Mouse (Mus musculus): ENCODE results near the gene Slc25a22. TPM values are rescaled to one million over a fixed set of nuclear protein-coding genes. Genes with fewer than 3 reads are reported as not detected.

The Slc25a22 gene
- total RNA-seq, 2 experiments from 2014 or later: 270 to 289 TPM

GRCm38 (mm10) chr7:141474160-141474559 is 36.5 kb upstream of the Slc25a22 start:
- DNase-seq (ENCODE audit: low spot score in 2 of 2): no peak
- intact Hi-C loops (cut with DNase I): no loop called here

GRCm38 (mm10) chr7:141472763-141473162 is 35.1 kb upstream of the Slc25a22 start:
- no peak for DNase-seq (ENCODE audit: low spot score in 2 of 2)
- intact Hi-C loops (cut with DNase I): no loop called here

- intact Hi-C loops (cut with DNase I): no loop called here
- DNase-seq (ENCODE audit: low spot score in 2 of 2): no peak
These were observed 34.5 kb upstream of the Slc25a22 start for GRCm38 (mm10) chr7:141472226-141472625.

GRCm38 (mm10) chr7:141471236-141471635 is 33.5 kb upstream of the Slc25a22 start:
- intact Hi-C loops (cut with DNase I): no loop called here
- no peak for DNase-seq (ENCODE audit: low spot score in 2 of 2)

GRCm38 (mm10) chr7:141470637-141470944 is 32.9 kb upstream of the Slc25a22 start:
- intact Hi-C loops (cut with DNase I): no loop called here
- no peak for DNase-seq (ENCODE audit: low spot score in 2 of 2)

GRCm38 (mm10) chr7:141469901-141470636 is 32.4 kb upstream of the Slc25a22 start:
- intact Hi-C loops (cut with DNase I): no loop called here
- no peak for DNase-seq (ENCODE audit: low spot score in 2 of 2)

- intact Hi-C loops (cut with DNase I): no loop called here
- no peak for DNase-seq (ENCODE audit: low spot score in 2 of 2)
These were observed 31.7 kb upstream of the Slc25a22 start for GRCm38 (mm10) chr7:141469352-141469751.

- intact Hi-C loops (cut with DNase I): no loop called here
- DNase-seq (ENCODE audit: low spot score in 2 of 2): peak; percentile 50 to 58
These were observed 31.0 kb upstream of the Slc25a22 start for GRCm38 (mm10) chr7:141468522-141469211.

GRCm38 (mm10) chr7:141468164-141468521 is 30.5 kb upstream of the Slc25a22 start:
- intact Hi-C loops (cut with DNase I): no loop called here
- DNase-seq (ENCODE audit: low spot score in 2 of 2): no peak

- peak; percentile 70 to 74 for DNase-seq (ENCODE audit: low spot score in 2 of 2)
- intact Hi-C loops (cut with DNase I): no loop called here
These were observed 29.7 kb upstream of the Slc25a22 start, which contains the start of gene Cd151 for GRCm38 (mm10) chr7:141467230-141468030. Gene Cd151, plus strand, starts transcription at chr7:141467392.

- no peak for DNase-seq (ENCODE audit: low spot score in 2 of 2)
- intact Hi-C loops (cut with DNase I): no loop called here
These were observed 29.0 kb upstream of the Slc25a22 start for GRCm38 (mm10) chr7:141466607-141467148.

GRCm38 (mm10) chr7:141466045-141466394 is 28.3 kb upstream of the Slc25a22 start:
- intact Hi-C loops (cut with DNase I): no loop called here
- no peak for DNase-seq (ENCODE audit: low spot score in 2 of 2)

- no peak for DNase-seq (ENCODE audit: low spot score in 2 of 2)
- intact Hi-C loops (cut with DNase I): no loop called here
These were observed 27.8 kb upstream of the Slc25a22 start for GRCm38 (mm10) chr7:141465388-141466044.

- intact Hi-C loops (cut with DNase I): no loop called here
- DNase-seq (ENCODE audit: low spot score in 2 of 2): no peak
These were observed 27.0 kb upstream of the Slc25a22 start for GRCm38 (mm10) chr7:141464603-141465201.

- intact Hi-C loops (cut with DNase I): no loop called here
- DNase-seq (ENCODE audit: low spot score in 2 of 2): no peak
These were observed 26.3 kb upstream of the Slc25a22 start for GRCm38 (mm10) chr7:141463824-141464602.

- intact Hi-C loops (cut with DNase I): no loop called here
- no peak for DNase-seq (ENCODE audit: low spot score in 2 of 2)
These were observed 24.7 kb upstream of the Slc25a22 start for GRCm38 (mm10) chr7:141462333-141462821.

GRCm38 (mm10) chr7:141461521-141462332 is 24.0 kb upstream of the Slc25a22 start:
- DNase-seq (ENCODE audit: low spot score in 2 of 2): no peak
- intact Hi-C loops (cut with DNase I): no loop called here
